Mouse (Mus musculus) lung, postnatal 0 days (tissue): Measurements from ENCODE around the gene Rtn4rl1.

ENCODE experiments used
- CTCF ChIP-seq: IDR thresholded peaks from 2 replicates; pipeline ENCODE4 v1.5.1; 2016; ENCODE audit warnings: antibody characterized with exemption, mild to moderate bottlenecking
- EP300 ChIP-seq: IDR thresholded peaks from 2 replicates; pipeline ENCODE4 v1.6.1; 2016; ENCODE audit warnings: antibody characterized with exemption, mild to moderate bottlenecking, control low read depth

GRCm38 (mm10) chr11:75293852-75294361, 100.3 kb downstream of the Rtn4rl1 start:
- TF ChIP-seq CTCF (no peak), EP300 (no peak)
